Mouse (Mus musculus) stomach, postnatal 0 days (tissue): ENCODE results near the gene Sec14l1.

Source experiments
- CTCF ChIP-seq: IDR thresholded peaks from 2 replicates; pipeline ENCODE4 v1.5.1; 2016; ENCODE audit warnings: antibody characterized with exemption, low read depth, mild to moderate bottlenecking, moderate library complexity
- EP300 ChIP-seq: optimal IDR thresholded peaks from 2 replicates; pipeline ENCODE3; 2016; ENCODE audit warnings: antibody characterized with exemption

DNA sequence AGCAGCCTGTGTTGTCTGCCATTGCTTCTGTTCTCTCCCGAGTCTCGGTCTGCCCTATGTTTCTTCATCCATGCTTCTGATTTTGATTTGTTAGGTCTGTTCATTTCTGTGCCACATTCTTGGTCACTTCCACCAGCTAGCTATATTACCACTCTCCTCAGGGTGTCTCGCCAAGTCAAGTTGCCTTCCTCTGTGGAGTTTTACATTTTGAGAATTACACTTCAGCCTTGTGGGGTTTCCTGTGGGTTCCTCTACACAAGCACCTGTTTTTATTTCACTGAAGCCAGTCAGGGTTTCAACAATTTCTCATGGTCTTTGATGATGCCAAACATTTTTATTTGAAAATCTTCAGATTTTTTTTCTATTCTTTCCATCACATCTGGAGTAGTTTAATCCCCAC lies 67.8 kb downstream of the Sec14l1 start:
- no peak for TF ChIP-seq CTCF
- no peak for TF ChIP-seq EP300
